Mouse (Mus musculus): ENCODE measurements around the gene Dync1li2. TPM values are rescaled to one million over a fixed set of nuclear protein-coding genes. Genes with fewer than 3 reads are reported as not detected.

Dync1li2 gene
- polyA plus RNA-seq, 1 experiment from 2014 or later: 55.0 TPM

DNA sequence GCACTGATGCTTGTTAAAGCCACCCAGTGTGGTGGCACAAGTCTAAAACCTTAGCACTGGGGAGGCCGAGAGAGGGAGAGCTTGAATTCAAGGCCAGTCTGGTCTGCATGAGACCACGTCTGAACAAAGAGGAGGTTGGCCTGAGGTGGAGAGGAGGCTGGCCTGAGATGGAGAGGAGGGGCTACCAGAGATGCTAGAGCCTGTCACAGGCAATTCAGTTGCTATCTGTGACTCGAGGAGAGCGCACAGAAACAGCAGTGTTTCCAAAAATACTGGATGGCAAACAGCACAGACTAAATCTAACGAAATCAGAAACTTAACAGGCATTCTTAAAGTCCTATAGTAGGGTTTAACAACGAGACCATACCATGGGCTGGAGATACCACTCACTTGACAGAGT is 2.4 kb upstream of the Dync1li2 start:
- ATAC-seq (ENCODE audit: insufficient number of reproducible peaks, insufficient read depth, low FRiP score, low read depth): no peak
- 38% methylated on average over 6 of the region's 6 CpGs for WGBS
- Histone ChIP-seq H3K36me3 (ENCODE audit: control insufficient read depth, insufficient read depth, low read length) (peaks cover 9% of the 10 kb centered on the region), H3K4me2 (ENCODE audit: low read length) (no peak overlapping the region), H3K27ac (replicated peaks in 1 of 2; ENCODE audit: control insufficient read depth in 1 of 2, insufficient read depth in 1 of 2, low read depth in 2 of 2, low read length in 2 of 2) (no peak overlapping the region), H3K4me3 (ENCODE audit: control insufficient read depth in 1 of 2, insufficient read depth in 1 of 2, low read depth in 1 of 2, low read length in 2 of 2) (no peak overlapping the region), H3K27me3 (ENCODE audit: control insufficient read depth, insufficient read depth, low read length) (no peaks in the 10 kb centered on the region), H3K4me1 (ENCODE audit: control insufficient read depth in 2 of 2, insufficient read depth in 2 of 2, low read length in 2 of 2) (peaks cover 3 to 18% of the 10 kb centered on the region in 2 experiments), H3K9ac (ENCODE audit: low read length) (no peak overlapping the region), H3K9me3 (ENCODE audit: control insufficient read depth, low read length) (no peaks in the 10 kb centered on the region)

- Histone ChIP-seq H3K4me3 (ENCODE audit: control insufficient read depth in 1 of 2, insufficient read depth in 1 of 2, low read depth in 1 of 2, low read length in 2 of 2) (peak overlapping the region in 1 of 2 experiments; percentile 95; a peak in 3 of 4 replicates), H3K27ac (replicated peaks in 1 of 2; ENCODE audit: control insufficient read depth in 1 of 2, insufficient read depth in 1 of 2, low read depth in 2 of 2, low read length in 2 of 2) (no peak overlapping the region; a peak in 1 of 4 replicates), H3K4me1 (ENCODE audit: control insufficient read depth in 2 of 2, insufficient read depth in 2 of 2, low read length in 2 of 2) (peaks cover 3 to 14% of the 10 kb centered on the region in 2 experiments), H3K36me3 (ENCODE audit: control insufficient read depth, insufficient read depth, low read length) (peaks cover 29% of the 10 kb centered on the region), H3K4me2 (ENCODE audit: low read length) (peak overlapping the region; percentile 70), H3K9ac (ENCODE audit: low read length) (peak overlapping the region; percentile 95; the same call in 1 of the 2 replicates), H3K9me3 (ENCODE audit: control insufficient read depth, low read length) (no peaks in the 10 kb centered on the region), H3K27me3 (ENCODE audit: control insufficient read depth, insufficient read depth, low read length) (no peaks in the 10 kb centered on the region)
- ATAC-seq (ENCODE audit: insufficient number of reproducible peaks, insufficient read depth, low FRiP score, low read depth): no peak
- 57% methylated on average over 7 of the region's 7 CpGs for WGBS
These were observed 355 bp upstream of the Dync1li2 start for GRCm38 (mm10) chr8:104443125-104443679.

- peak overlapping the region; percentile 95 for H3K9ac ChIP-seq (ENCODE audit: low read length)
- 45% methylated on average over 7 of the region's 7 CpGs for WGBS
- peak overlapping the region; percentile 70 for H3K4me2 ChIP-seq (ENCODE audit: low read length)
- H3K27me3 ChIP-seq (ENCODE audit: control insufficient read depth, insufficient read depth, low read length): no peaks in the 10 kb centered on the region
- peaks cover 4 to 18% of the 10 kb centered on the region in 2 experiments for H3K4me1 ChIP-seq (ENCODE audit: control insufficient read depth in 2 of 2, insufficient read depth in 2 of 2, low read length in 2 of 2)
- no peak for ATAC-seq (ENCODE audit: insufficient number of reproducible peaks, insufficient read depth, low FRiP score, low read depth)
- H3K27ac ChIP-seq (replicated peaks in 1 of 2; ENCODE audit: control insufficient read depth in 1 of 2, insufficient read depth in 1 of 2, low read depth in 2 of 2, low read length in 2 of 2): peak overlapping the region in 1 of 2 experiments; percentile 92; a peak in 1 of 4 replicates
- no peaks in the 10 kb centered on the region for H3K9me3 ChIP-seq (ENCODE audit: control insufficient read depth, low read length)
- peaks cover 44% of the 10 kb centered on the region for H3K36me3 ChIP-seq (ENCODE audit: control insufficient read depth, insufficient read depth, low read length)
- peak overlapping the region; percentile 95 to 98 for H3K4me3 ChIP-seq (ENCODE audit: control insufficient read depth in 1 of 2, insufficient read depth in 1 of 2, low read depth in 1 of 2, low read length in 2 of 2)
These were observed 1.2 kb downstream of the Dync1li2 start for GRCm38 (mm10) chr8:104441613-104442012.

DNA sequence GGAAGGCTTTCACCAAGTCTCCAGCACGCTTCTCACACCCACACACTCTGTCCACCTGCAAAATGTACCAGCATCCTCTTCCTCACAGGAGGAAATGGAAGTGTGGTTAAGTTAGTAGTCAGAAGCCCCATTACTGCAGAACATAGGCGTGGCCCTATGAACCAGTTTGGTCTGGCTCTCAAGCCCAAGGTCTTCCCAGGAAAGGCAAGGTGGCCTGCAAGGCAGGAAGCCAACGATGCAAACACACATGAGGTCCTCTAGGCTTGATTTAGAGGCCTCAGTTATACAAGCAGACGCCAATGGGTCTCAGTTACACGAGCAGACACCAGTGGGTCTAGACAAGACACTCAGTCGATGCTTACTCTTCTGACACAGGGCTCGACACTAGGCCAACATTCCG is 3.4 kb downstream of the Dync1li2 start:
- H3K4me3 ChIP-seq (ENCODE audit: control insufficient read depth in 1 of 2, insufficient read depth in 1 of 2, low read depth in 1 of 2, low read length in 2 of 2): no peak overlapping the region
- WGBS: 92% methylated on average over 8 of the region's 8 CpGs
- no peak for ATAC-seq (ENCODE audit: insufficient number of reproducible peaks, insufficient read depth, low FRiP score, low read depth)

DNA sequence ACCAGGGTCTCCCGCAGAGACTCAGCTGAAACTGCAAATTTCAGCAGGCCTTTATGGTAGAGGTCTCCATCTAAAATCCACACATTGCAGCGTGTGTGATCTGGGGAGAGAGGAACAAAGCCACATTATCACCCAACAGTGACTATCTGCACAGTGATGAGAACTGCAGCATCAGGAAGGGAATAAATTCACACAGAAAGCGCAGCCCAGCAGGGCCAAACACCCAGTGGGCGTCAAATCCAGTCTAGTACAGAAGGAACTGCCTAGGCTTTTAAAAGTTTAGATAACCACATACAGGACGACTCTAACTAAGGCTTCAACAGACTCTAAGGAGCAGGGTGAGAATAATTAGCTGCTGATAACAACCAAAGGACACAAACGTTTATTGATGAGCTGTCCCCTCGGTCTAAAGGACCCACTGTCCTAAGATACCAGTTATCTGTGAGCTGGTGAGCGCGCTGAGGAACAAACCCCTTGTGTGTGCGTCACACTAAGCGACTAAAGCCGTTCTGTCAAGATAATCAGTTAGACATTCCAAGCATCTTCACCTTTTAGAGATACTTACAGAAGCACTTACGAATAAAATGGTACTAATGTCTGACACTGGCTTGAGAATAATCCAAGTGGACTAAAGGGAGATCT is 5.2 kb downstream of the Dync1li2 start:
- ATAC-seq (ENCODE audit: insufficient number of reproducible peaks, insufficient read depth, low FRiP score, low read depth): no peak
- WGBS: 66% methylated on average over 13 of the region's 13 CpGs
- H3K4me1 ChIP-seq (ENCODE audit: control insufficient read depth in 2 of 2, insufficient read depth in 2 of 2, low read length in 2 of 2): peaks cover 13 to 39% of the 10 kb centered on the region in 2 experiments
- peaks cover 83% of the 10 kb centered on the region for H3K36me3 ChIP-seq (ENCODE audit: control insufficient read depth, insufficient read depth, low read length)
- H3K27ac ChIP-seq (replicated peaks in 1 of 2; ENCODE audit: control insufficient read depth in 1 of 2, insufficient read depth in 1 of 2, low read depth in 2 of 2, low read length in 2 of 2): no peak overlapping the region
- H3K9me3 ChIP-seq (ENCODE audit: control insufficient read depth, low read length): no peaks in the 10 kb centered on the region
- no peaks in the 10 kb centered on the region for H3K27me3 ChIP-seq (ENCODE audit: control insufficient read depth, insufficient read depth, low read length)
- no peak overlapping the region for H3K9ac ChIP-seq (ENCODE audit: low read length)
- no peak overlapping the region for H3K4me3 ChIP-seq (ENCODE audit: control insufficient read depth in 1 of 2, insufficient read depth in 1 of 2, low read depth in 1 of 2, low read length in 2 of 2)
- H3K4me2 ChIP-seq (ENCODE audit: low read length): no peak overlapping the region

More for the DNA sequence above, 3.4 kb downstream of the Dync1li2 start:
- Histone ChIP-seq H3K4me2 (ENCODE audit: low read length) (no peak overlapping the region), H3K4me1 (ENCODE audit: control insufficient read depth in 2 of 2, insufficient read depth in 2 of 2, low read length in 2 of 2) (peaks cover 13 to 37% of the 10 kb centered on the region in 2 experiments), H3K27ac (replicated peaks in 1 of 2; ENCODE audit: control insufficient read depth in 1 of 2, insufficient read depth in 1 of 2, low read depth in 2 of 2, low read length in 2 of 2) (no peak overlapping the region), H3K36me3 (ENCODE audit: control insufficient read depth, insufficient read depth, low read length) (peaks cover 64% of the 10 kb centered on the region), H3K9me3 (ENCODE audit: control insufficient read depth, low read length) (no peaks in the 10 kb centered on the region), H3K9ac (ENCODE audit: low read length) (no peak overlapping the region), H3K27me3 (ENCODE audit: control insufficient read depth, insufficient read depth, low read length) (no peaks in the 10 kb centered on the region)

- Histone ChIP-seq H3K36me3 (ENCODE audit: control insufficient read depth, insufficient read depth, low read length) (peaks cover 93% of the 10 kb centered on the region), H3K9me3 (ENCODE audit: control insufficient read depth, low read length) (no peaks in the 10 kb centered on the region), H3K4me2 (ENCODE audit: low read length) (no peak overlapping the region), H3K27ac (replicated peaks in 1 of 2; ENCODE audit: control insufficient read depth in 1 of 2, insufficient read depth in 1 of 2, low read depth in 2 of 2, low read length in 2 of 2) (peak overlapping the region; percentile 78 to 84), H3K4me1 (ENCODE audit: control insufficient read depth in 2 of 2, insufficient read depth in 2 of 2, low read length in 2 of 2) (peaks cover 13 to 36% of the 10 kb centered on the region in 2 experiments), H3K27me3 (ENCODE audit: control insufficient read depth, insufficient read depth, low read length) (no peaks in the 10 kb centered on the region), H3K4me3 (ENCODE audit: control insufficient read depth in 1 of 2, insufficient read depth in 1 of 2, low read depth in 1 of 2, low read length in 2 of 2) (no peak overlapping the region), H3K9ac (ENCODE audit: low read length) (peak overlapping the region; percentile 52; the same call in 1 of the 2 replicates)
- ATAC-seq (ENCODE audit: insufficient number of reproducible peaks, insufficient read depth, low FRiP score, low read depth): no peak
- WGBS: 85% methylated on average over 4 of the region's 4 CpGs
These were observed 6.3 kb downstream of the Dync1li2 start for GRCm38 (mm10) chr8:104436591-104436990.

DNA sequence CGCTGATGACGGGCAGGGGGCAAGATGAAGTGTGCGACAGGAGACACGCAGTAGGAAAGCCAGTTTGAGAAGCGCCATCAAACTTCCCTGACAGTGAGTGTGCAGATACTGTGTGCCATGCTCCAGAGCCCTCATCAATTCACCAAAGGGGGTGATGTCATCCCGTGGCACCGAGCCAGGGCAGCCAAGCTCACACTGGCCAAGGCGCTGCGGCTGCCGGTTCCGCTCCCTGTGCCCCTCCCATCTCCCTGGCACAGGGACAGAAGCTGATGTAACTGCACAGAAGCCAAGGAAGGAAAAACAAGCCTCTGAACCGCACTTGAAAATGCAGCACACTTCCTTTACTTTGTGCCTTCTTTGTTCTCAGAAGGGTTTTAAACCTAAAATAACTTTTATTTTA is 6.8 kb downstream of the Dync1li2 start:
- H3K4me2 ChIP-seq (ENCODE audit: low read length): peak overlapping the region; percentile 28
- WGBS: 7% methylated on average over 12 of the region's 12 CpGs

More for the DNA sequence above, 6.8 kb downstream of the Dync1li2 start:
- ATAC-seq (ENCODE audit: insufficient number of reproducible peaks, insufficient read depth, low FRiP score, low read depth): peak; percentile 93
- Histone ChIP-seq H3K9me3 (ENCODE audit: control insufficient read depth, low read length) (no peaks in the 10 kb centered on the region), H3K4me3 (ENCODE audit: control insufficient read depth in 1 of 2, insufficient read depth in 1 of 2, low read depth in 1 of 2, low read length in 2 of 2) (no peak overlapping the region), H3K4me1 (ENCODE audit: control insufficient read depth in 2 of 2, insufficient read depth in 2 of 2, low read length in 2 of 2) (peaks cover 10 to 31% of the 10 kb centered on the region in 2 experiments), H3K27ac (replicated peaks in 1 of 2; ENCODE audit: control insufficient read depth in 1 of 2, insufficient read depth in 1 of 2, low read depth in 2 of 2, low read length in 2 of 2) (peak overlapping the region; percentile 78 to 84), H3K36me3 (ENCODE audit: control insufficient read depth, insufficient read depth, low read length) (peaks cover 96% of the 10 kb centered on the region), H3K27me3 (ENCODE audit: control insufficient read depth, insufficient read depth, low read length) (no peaks in the 10 kb centered on the region), H3K9ac (ENCODE audit: low read length) (peak overlapping the region; percentile 52; the same call in 1 of the 2 replicates)

Data from heart, embryonic 14.5 days (tissue).